Mouse (Mus musculus) layer of hippocampus, postnatal 14 days (tissue): ENCODE measurements at regions not wholly inside any gene's neighbourhood (a gene's known extent, or its start where the extent isn't known, plus 50 kb on each side); places are given as distances from the start of the nearest gene placed in this dataset.

Source experiments
- DNase-seq, 2 experiments: peaks; one replicate each; pipeline ENCODE4 v3.0.0; 2021 to 2022; ENCODE audit warnings: low spot score in 2 of 2, mixed read lengths in 1 of 2

- DNase-seq: no peak
These were observed 151.2 kb downstream of the Chst1 start for GRCm38 (mm10) chr2:92750672-92751071.

- DNase-seq: no peak
These were observed 151.7 kb downstream of the Chst1 start for GRCm38 (mm10) chr2:92751256-92751655.

- no peak for DNase-seq
These were observed 152.6 kb downstream of the Chst1 start for GRCm38 (mm10) chr2:92752156-92752555.

- no peak for DNase-seq
These were observed 153.3 kb downstream of the Chst1 start for GRCm38 (mm10) chr2:92752794-92753193.

- no peak for DNase-seq
These were observed 155.2 kb downstream of the Chst1 start for GRCm38 (mm10) chr2:92754505-92755280.

GRCm38 (mm10) chr2:92756491-92756890 lies 157.0 kb downstream of the Chst1 start:
- DNase-seq: no peak

- no peak for DNase-seq
These were observed 156.1 kb upstream of the Syt13 start for GRCm38 (mm10) chr2:92758775-92759174.

- no peak for DNase-seq
These were observed 150.8 kb upstream of the Syt13 start for GRCm38 (mm10) chr2:92763881-92764635.

- no peak for DNase-seq
These were observed 147.4 kb upstream of the Syt13 start for GRCm38 (mm10) chr2:92767476-92768005.

GRCm38 (mm10) chr2:92768088-92768487 lies 146.8 kb upstream of the Syt13 start:
- DNase-seq: peak; percentile 58 to 59

GRCm38 (mm10) chr2:92769061-92769460 lies 145.8 kb upstream of the Syt13 start:
- no peak for DNase-seq

- no peak for DNase-seq
These were observed 144.8 kb upstream of the Syt13 start for GRCm38 (mm10) chr2:92770098-92770497.

- DNase-seq: peak; percentile 60 to 86
These were observed 142.3 kb upstream of the Syt13 start for GRCm38 (mm10) chr2:92772623-92773022.

- DNase-seq: no peak
These were observed 138.4 kb upstream of the Syt13 start for GRCm38 (mm10) chr2:92776497-92776896.

GRCm38 (mm10) chr2:92779101-92779500 lies 135.8 kb upstream of the Syt13 start:
- DNase-seq: no peak

GRCm38 (mm10) chr2:92780021-92780420 lies 134.9 kb upstream of the Syt13 start:
- peak in 1 of 2 experiments; percentile 11 for DNase-seq

GRCm38 (mm10) chr2:92781451-92781850 lies 133.4 kb upstream of the Syt13 start:
- DNase-seq: no peak

GRCm38 (mm10) chr2:92782621-92783020 lies 132.3 kb upstream of the Syt13 start:
- DNase-seq: no peak

- no peak for DNase-seq
These were observed 130.0 kb upstream of the Syt13 start for GRCm38 (mm10) chr2:92784916-92785315.

GRCm38 (mm10) chr2:92787925-92788410 lies 126.9 kb upstream of the Syt13 start:
- DNase-seq: no peak

GRCm38 (mm10) chr2:92788875-92789274 lies 126.0 kb upstream of the Syt13 start:
- DNase-seq: no peak

GRCm38 (mm10) chr2:92790374-92790773 lies 124.5 kb upstream of the Syt13 start:
- no peak for DNase-seq
